8 mouse cellular contexts compared by ENCODE assay signal in the genomic region with DNA sequence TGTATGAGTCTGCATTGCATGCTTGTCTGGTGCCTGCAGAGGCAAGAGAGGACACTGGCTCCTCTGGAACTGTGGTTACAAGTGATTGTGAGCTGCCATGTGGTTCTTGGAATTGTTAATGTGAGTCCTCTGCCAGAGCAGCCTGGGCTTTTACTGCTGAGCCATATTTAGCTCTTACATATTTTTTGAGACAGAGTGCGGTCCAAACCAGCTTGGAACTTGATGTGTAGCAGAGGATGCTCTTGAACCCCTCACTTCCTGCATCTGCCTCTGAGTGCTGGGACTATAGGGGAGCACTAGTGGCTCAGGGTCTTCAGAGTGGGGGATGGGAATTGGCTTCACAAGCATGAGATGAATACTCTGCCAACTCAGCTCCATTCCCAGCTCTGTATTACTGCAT. TPM values are rescaled to one million over a fixed set of nuclear protein-coding genes. Genes with fewer than 3 reads are reported as not detected.
DNase-seq lines count a peak whose midpoint lies in the region; ATAC-seq lines count a peak whose summit lies in the region.

No protein-coding gene starts in this region.

- H3K27me3 ChIP-seq in midbrain, embryonic 14.5 days (ENCODE audit: control insufficient read depth, insufficient read depth, low read length), result no peaks in the 10 kb centered on the region

- intact Hi-C loops in left cerebral cortex, postnatal 14 days (cut with DNase I), result no loop called here

- 0 out of 2 replicates have a peak overlapping the region, but pooled peaks have one; percentile 53 for H3K27ac ChIP-seq in brown adipose tissue, adult 24 weeks (replicated peaks; ENCODE audit: low read depth, low read length)
- H3K27ac ChIP-seq in midbrain, embryonic 14.5 days (replicated peaks; ENCODE audit: low read depth, low read length), result no peak overlapping the region

- no peaks in the 10 kb centered on the region for H3K36me3 ChIP-seq in midbrain, embryonic 14.5 days (ENCODE audit: control insufficient read depth, insufficient read depth, low read length)

- H3K9me3 ChIP-seq in midbrain, embryonic 14.5 days (ENCODE audit: control insufficient read depth, low read length), result no peaks in the 10 kb centered on the region

- ATAC-seq in midbrain, embryonic 14.5 days (ENCODE audit: low FRiP score, low TSS enrichment), result no peak

- WGBS in midbrain, embryonic 14.5 days, result 100% methylated on average over 1 of the region's 1 CpGs

- H3K4me1 ChIP-seq in brown adipose tissue, adult 24 weeks (ENCODE audit: control insufficient read depth, insufficient read depth, insufficient read length, low read length), result peaks cover 11% of the 10 kb centered on the region
- H3K4me1 ChIP-seq in midbrain, embryonic 14.5 days (ENCODE audit: control insufficient read depth, insufficient read depth, low read length), result no peaks in the 10 kb centered on the region

- no peak overlapping the region for H3K9ac ChIP-seq in midbrain, embryonic 14.5 days (replicated peaks; ENCODE audit: low read length)

- H3K4me3 ChIP-seq in brown adipose tissue, adult 24 weeks (ENCODE audit: insufficient read depth, low read depth, low read length), result no peak overlapping the region
- H3K4me3 ChIP-seq in midbrain, embryonic 14.5 days (replicated peaks; ENCODE audit: low read depth, low read length), result no peak overlapping the region

- peak; percentile 21 for DNase-seq in kidney, adult 18-20 months
- no peak for DNase-seq in kidney, adult 11 months
- DNase-seq in gastrocnemius, postnatal 25 days, result peak; percentile 62
- peak; percentile 53 to 79 for DNase-seq in left cerebral cortex, postnatal 14 days (ENCODE audit: low spot score in 2 of 2)
- no peak for DNase-seq in urinary bladder, postnatal 36 days (ENCODE audit: low spot score in 2 of 2)
- DNase-seq in ovary, adult 18-20 months (ENCODE audit: low spot score), result no peak
- DNase-seq in midbrain, embryonic 14.5 days, result no peak

- H3K4me2 ChIP-seq in midbrain, embryonic 14.5 days (ENCODE audit: low read length), result no peak overlapping the region

RNA-seq across cellular contexts. Expression of gene Abcc1, which starts 10.0 kb away (rescaled TPM):
- polyA plus RNA-seq in brown adipose tissue, adult 24 weeks (2012; ENCODE audit: insufficient read depth, insufficient read length, missing spikeins), result 11.1 and 20.7 TPM in 2 replicates
- 10 to 100 TPM; 18.8 to 21.8 TPM for total RNA-seq in gastrocnemius, postnatal 25 days (2021)
- total RNA-seq in left cerebral cortex, postnatal 14 days (2021), result 10 to 100 TPM; 18.5 to 19.4 TPM
- 6.2 and 9.6 TPM in 2 replicates for polyA plus RNA-seq in midbrain, embryonic 14.5 days (2014; fragmentation: Nextera tagmentation; extraction: Ambion mirVana)

RNA-seq across cellular contexts. Expression of gene Fopnl, which starts 54.2 kb away (rescaled TPM):
- polyA plus RNA-seq in brown adipose tissue, adult 24 weeks (2012; ENCODE audit: insufficient read depth, insufficient read length, missing spikeins), result 79.2 and 86.7 TPM in 2 replicates
- total RNA-seq in gastrocnemius, postnatal 25 days (2021), result 10 to 100 TPM; 61.1 to 62.4 TPM
- total RNA-seq in left cerebral cortex, postnatal 14 days (2021), result 10 to 100 TPM; 55.6 to 59.3 TPM
- 210 and 229 TPM in 2 replicates for polyA plus RNA-seq in midbrain, embryonic 14.5 days (2014; fragmentation: Nextera tagmentation; extraction: Ambion mirVana)

Comparison
In these comparisons a context has a peak if more than half of its experiments do, and no peak if none do; other contexts are left out.
1. DNase-seq: peak in kidney, adult 18-20 months (single experiment), gastrocnemius, postnatal 25 days (single experiment) and left cerebral cortex, postnatal 14 days (2 of 2); none in kidney, adult 11 months (single experiment), urinary bladder, postnatal 36 days (0 of 2), ovary, adult 18-20 months (single experiment) and midbrain, embryonic 14.5 days (single experiment).